Mouse (Mus musculus) hindbrain, postnatal 0 days (tissue): Measurements from ENCODE around the gene Trip6. TPM values are rescaled to one million over a fixed set of nuclear protein-coding genes. Genes with fewer than 3 reads are reported as not detected.

Experiments
- ATAC-seq: fragments of 200-750 bp; cut with Nextera tagmentation; 2 replicates; pipeline ENCODE4 v1.8.0; 2017; ENCODE audit warnings: mild to moderate bottlenecking, moderate TSS enrichment, moderate library complexity
- DNase-seq: peaks from one replicate; pipeline ENCODE4 v3.0.0-alpha.2; 2015; ENCODE audit warnings: low spot score
- H3K27ac ChIP-seq: fragments of 300-500 bp; sonication (generic); 2 replicates; pipeline ENCODE4 v1.5.1; 2014; ENCODE audit warnings: mild to moderate bottlenecking
- H3K27me3 ChIP-seq: fragments of 300-500 bp; sonication (generic); 2 replicates; pipeline ENCODE4 v1.6.1; 2014; ENCODE audit warnings: low read length, mixed read lengths; ENCODE audit not compliant: insufficient read depth
- H3K36me3 ChIP-seq: fragments of 300-500 bp; sonication (generic); 2 replicates; pipeline ENCODE4 v1.6.1; 2014; ENCODE audit warnings: low read length, mixed read lengths; ENCODE audit not compliant: insufficient read depth
- H3K4me1 ChIP-seq: fragments of 300-500 bp; sonication (generic); 2 replicates; pipeline ENCODE4 v1.6.1; 2014; ENCODE audit warnings: antibody characterized with exemption, low read length, mixed read lengths; ENCODE audit not compliant: insufficient read depth
- H3K4me2 ChIP-seq: fragments of 300-500 bp; sonication (generic); 2 replicates; pipeline ENCODE4 v1.6.1; 2014; ENCODE audit warnings: low read depth, mild to moderate bottlenecking, low read length, moderate library complexity, mixed read lengths
- H3K4me3 ChIP-seq: fragments of 300-500 bp; sonication (generic); 2 replicates; pipeline ENCODE4 v1.5.1; 2014; ENCODE audit warnings: low read length
- H3K9ac ChIP-seq: fragments of 300-500 bp; sonication (generic); replicated peaks from 2 replicates; pipeline ENCODE4 v1.6.1; 2014; ENCODE audit warnings: mild to moderate bottlenecking, low read length, moderate library complexity, mixed read lengths
- H3K9me3 ChIP-seq: fragments of 300-500 bp; sonication (generic); 2 replicates; pipeline ENCODE4 v1.6.1; 2016; ENCODE audit warnings: low read length, mixed read lengths
- CTCF ChIP-seq: IDR thresholded peaks from 2 replicates; pipeline ENCODE4 v1.5.1; 2016; ENCODE audit warnings: antibody characterized with exemption, control low read depth, low read depth
- WGBS: fragments of 180-500 bp; shearing (Covaris S2); extraction: QIAGEN DNeasy Blood & Tissue Kit; methylation state at CpG from one replicate; pipeline ENCODE4 v1.1.7; 2014; 5-methylcytosine and 5-hydroxymethylcytosine counted together
- polyA plus RNA-seq: library from polyadenylated mRNA; unstranded; fragments of >200 nt; fragmentation: Nextera tagmentation; extraction: Ambion mirVana; gene quantifications from 2 replicates; pipeline ENCODE4 v1.2.1, GENCODE M21; 2015
- total RNA-seq: library from RNA; depleted of rRNA; stranded (reverse); fragments of >200 nt; gene quantifications from 2 replicates; pipeline ENCODE4 v1.2.3, GENCODE M21; 2014

The Trip6 gene
- total and polyA plus RNA-seq, 2 experiments from 2014 or later = 15.0 to 15.5 TPM

DNA sequence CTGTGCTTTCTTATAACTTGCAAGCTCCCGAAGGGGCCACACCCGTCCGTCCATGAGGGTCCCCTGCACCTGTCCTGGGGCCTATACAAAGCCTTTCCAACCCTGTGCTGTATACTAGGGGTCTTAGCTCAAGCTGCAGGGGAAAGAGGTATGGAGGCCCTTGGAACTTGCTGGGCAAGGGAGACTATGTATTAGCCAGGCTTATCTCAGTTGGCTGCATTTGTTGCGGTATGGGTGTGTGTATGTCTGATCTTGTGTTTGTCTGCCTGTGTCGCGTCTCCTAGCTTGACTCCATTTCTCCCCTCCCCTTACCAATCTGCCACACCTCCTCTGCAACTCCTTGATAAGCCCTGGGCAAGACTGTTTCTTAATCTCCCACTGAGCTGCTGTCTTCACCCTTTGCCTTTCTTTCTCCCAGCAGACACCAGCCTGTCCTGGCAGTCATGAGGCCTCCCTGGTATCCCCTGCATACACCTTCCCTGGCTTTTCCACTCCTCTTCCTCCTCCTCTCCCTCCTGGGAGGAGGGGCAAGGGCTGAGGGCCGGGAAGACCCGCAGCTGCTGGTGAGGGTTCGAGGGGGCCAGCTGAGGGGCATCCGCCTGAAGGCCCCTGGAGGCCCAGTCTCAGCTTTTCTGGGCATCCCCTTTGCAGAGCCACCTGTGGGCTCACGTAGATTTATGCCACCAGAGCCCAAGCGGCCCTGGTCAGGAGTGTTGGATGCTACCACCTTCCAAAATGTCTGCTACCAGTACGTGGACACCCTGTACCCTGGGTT, 24.4 kb downstream of the Trip6 start:
- TF ChIP-seq CTCF = no peak
- Histone ChIP-seq H3K4me2 (peak overlapping the region; percentile 85), H3K9me3 (no peaks in the 10 kb centered on the region), H3K36me3 (no peaks in the 10 kb centered on the region), H3K27ac (peak overlapping the region; percentile 49; the same call in 1 of the 2 replicates), H3K27me3 (no peaks in the 10 kb centered on the region), H3K4me1 (peaks cover 6% of the 10 kb centered on the region; the same call in 1 of the 2 replicates), H3K4me3 (peak overlapping the region; percentile 55), H3K9ac (peak overlapping the region; percentile 13; the same call in 1 of the 2 replicates)
- DNase-seq (no peak), ATAC-seq (no peak)
- 56% methylated on average over 13 of the region's 13 CpGs for whole genome bisulfite sequencing

DNA sequence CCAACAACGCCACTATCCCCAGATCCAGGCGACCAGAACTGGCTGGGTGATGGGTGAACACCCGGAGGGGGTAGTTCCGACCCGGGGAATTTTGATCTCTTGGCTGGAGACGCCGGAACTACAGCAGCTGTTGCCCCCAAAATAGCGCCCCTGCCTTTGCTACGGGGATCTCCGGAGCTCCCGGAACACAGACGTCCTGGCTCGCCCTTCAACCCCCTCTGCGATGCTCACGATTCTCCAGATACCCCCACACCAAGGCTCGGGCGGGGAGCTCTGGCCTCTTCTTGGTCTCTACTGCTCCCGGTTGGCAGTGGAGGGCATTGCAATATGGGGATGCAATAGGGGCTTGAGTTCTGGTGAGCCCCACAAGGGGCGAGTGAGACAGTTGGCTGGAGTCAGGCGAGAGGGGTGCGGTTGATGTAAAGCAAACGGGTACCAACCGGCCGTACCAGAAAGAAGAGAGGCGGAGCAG, 25.2 kb downstream of the Trip6 start:
- peak; percentile 36; the same call in 1 of the 2 replicates for ATAC-seq
- WGBS = 2% methylated on average over 25 of the region's 25 CpGs
- Histone ChIP-seq H3K36me3 (no peaks in the 10 kb centered on the region), H3K4me2 (peak overlapping the region; percentile 85), H3K9ac (peak overlapping the region; percentile 77), H3K4me3 (peak overlapping the region; percentile 55), H3K4me1 (0 out of 2 replicates have a peak, but pooled peaks cover 3% of the 10 kb centered on the region), H3K27ac (peak overlapping the region; percentile 49; the same call in 1 of the 2 replicates), H3K27me3 (no peaks in the 10 kb centered on the region), H3K9me3 (no peaks in the 10 kb centered on the region)
- peak; percentile 84 for DNase-seq
- peak; percentile 70 for TF ChIP-seq CTCF

DNA sequence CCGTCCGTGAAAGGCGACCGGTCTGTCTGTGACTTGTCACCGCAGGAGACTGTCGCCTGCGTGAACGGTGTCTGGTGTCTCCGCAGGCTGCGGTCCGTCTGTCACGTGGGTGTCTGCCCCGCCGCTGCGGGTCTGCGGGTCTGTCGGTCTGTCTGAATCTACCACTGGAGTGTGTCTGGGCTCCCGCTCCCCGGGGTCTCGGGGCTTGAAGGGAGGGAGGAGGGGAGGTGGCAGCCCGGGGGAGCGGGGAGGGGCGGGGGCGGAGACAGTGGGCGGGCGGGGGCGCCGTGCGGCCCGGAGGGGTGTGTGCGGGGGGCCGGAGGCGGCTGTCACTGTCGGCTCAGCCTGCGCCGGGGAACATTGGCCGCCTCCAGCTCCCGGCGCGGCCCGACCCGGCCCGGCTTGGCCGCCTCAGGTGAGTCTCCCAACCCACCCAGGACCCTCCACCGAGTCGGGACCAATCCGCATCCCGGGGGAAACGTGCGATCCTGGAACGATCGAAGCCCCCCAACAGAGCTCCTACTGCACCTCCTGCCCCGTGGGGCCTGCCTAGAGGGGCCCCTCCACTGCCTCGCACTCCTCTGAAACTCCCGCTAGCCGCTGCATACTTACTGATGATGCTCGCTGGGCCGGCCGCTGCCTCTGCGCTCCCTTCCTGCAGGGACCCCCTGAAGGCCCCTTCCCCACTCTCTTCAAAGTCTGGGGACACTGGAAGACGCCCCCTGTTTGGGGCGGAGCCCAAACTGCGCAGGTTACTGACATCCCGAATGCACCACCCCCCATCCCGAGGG, 26.1 kb downstream of the Trip6 start:
- H3K4me3 ChIP-seq = peak overlapping the region; percentile 55
- peak overlapping the region; percentile 85 for H3K27ac ChIP-seq
- WGBS = under 1% methylated on average over 55 of the region's 65 CpGs
- DNase-seq (peak; percentile 61), ATAC-seq (peak; percentile 6; the same call in 1 of the 2 replicates)
- H3K9ac ChIP-seq = peak overlapping the region; percentile 77
- H3K4me2 ChIP-seq = peak overlapping the region; percentile 85
- H3K27me3 ChIP-seq = no peaks in the 10 kb centered on the region
- H3K4me1 ChIP-seq = 0 out of 2 replicates have a peak, but pooled peaks cover 3% of the 10 kb centered on the region
- TF ChIP-seq CTCF = no peak
- H3K9me3 ChIP-seq = no peaks in the 10 kb centered on the region
- no peaks in the 10 kb centered on the region for H3K36me3 ChIP-seq

DNA sequence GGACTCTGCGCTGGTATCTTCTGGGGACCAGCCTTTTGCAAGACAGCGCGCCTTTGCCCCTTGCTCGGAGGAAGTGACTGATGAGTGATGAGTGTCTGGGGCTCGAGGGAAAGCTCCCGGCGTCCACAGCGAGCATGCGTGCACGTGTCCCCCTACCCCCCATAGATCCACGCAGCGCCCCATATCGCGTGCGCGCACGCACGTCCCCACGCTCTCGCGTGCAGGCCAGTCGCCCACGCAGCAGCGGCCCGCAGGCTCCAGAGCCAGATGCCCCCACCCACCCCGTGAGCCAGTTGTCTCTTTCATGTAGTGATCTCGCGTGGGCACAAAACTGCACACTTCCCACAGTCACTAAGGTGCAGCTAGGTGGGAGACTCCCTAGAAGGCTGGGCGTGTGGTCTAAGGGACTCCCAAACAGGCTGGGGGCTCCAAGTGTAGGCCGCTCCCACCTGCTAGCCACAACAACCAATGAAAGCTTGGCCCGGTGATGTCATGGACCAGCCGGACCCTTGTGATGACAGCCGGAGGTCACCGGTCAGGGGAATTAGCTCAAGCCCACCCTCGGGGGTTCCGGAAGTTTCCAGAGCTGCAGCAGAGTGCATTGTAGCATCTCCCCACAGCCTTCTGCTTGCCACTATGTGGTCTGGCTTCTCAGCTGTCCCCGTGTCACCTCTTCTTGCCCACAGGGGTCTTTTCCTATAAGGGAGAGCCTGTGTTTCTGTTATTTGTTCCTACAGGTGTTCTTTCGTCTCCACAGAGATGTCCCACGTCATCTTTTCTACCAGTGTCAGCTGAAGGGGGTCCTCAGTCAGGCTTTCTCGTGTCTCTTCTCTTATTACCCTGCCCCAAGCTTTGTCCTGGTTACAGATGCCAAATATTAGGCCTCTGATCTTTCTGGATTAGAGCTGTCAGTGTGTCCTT, 26.9 kb downstream of the Trip6 start, which contains the start of gene Ache:
Gene Ache (plus strand): TSS at position 488 of the 921 bp plus-strand sequence.
- Histone ChIP-seq H3K4me1 (0 out of 2 replicates have a peak, but pooled peaks cover 3% of the 10 kb centered on the region), H3K27me3 (no peaks in the 10 kb centered on the region), H3K9ac (peak within 1 kb of the TSS; percentile 77), H3K27ac (peak within 1 kb of the TSS; percentile 85), H3K9me3 (no peaks in the 10 kb centered on the region), H3K36me3 (no peaks in the 10 kb centered on the region), H3K4me2 (peak within 1 kb of the TSS; percentile 85), H3K4me3 (peak within 1 kb of the TSS; percentile 55)
- DNase-seq (peak; percentile 88), ATAC-seq (peak; percentile 78)
- WGBS = under 1% methylated on average over 40 of the region's 40 CpGs
- TF ChIP-seq CTCF = no peak

DNA sequence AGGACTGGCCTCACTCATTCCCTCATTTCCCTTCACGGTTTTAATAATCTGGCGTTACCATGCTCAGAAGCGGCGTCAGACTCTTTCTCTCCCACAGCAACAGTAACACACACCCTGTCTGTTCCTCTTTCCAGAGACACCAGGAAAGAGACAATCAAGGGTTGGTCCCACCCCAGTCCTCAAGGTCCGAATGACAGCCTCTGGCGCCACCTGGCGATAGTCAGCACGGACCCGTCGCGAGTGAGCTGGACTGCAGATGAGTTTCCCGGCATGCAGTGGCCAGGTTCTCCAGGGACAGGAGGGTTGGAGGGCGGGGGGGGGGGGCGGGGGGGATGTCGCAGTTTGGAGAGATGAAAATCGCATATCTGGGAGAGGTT, 27.6 kb downstream of the Trip6 start:
- Histone ChIP-seq H3K27ac (peak overlapping the region; percentile 85), H3K9ac (peak overlapping the region; percentile 77; the same call in 1 of the 2 replicates), H3K4me1 (0 out of 2 replicates have a peak, but pooled peaks cover 3% of the 10 kb centered on the region), H3K9me3 (no peaks in the 10 kb centered on the region), H3K4me2 (peak overlapping the region; percentile 85), H3K36me3 (no peaks in the 10 kb centered on the region), H3K4me3 (peak overlapping the region; percentile 55), H3K27me3 (no peaks in the 10 kb centered on the region)
- TF ChIP-seq CTCF = peak; percentile 90
- WGBS = 3% methylated on average over 16 of the region's 16 CpGs
- peak; percentile 96 for DNase-seq
- ATAC-seq = peak; percentile 79
